Mouse (Mus musculus): Measurements from ENCODE around the gene Slc32a1. TPM values are rescaled to one million over a fixed set of nuclear protein-coding genes. Genes with fewer than 3 reads are reported as not detected.

Gene Slc32a1
- polyA plus RNA-seq (2012; rRNA removed), result 78.4 and 93.9 TPM in 2 replicates

GRCm38 (mm10) chr2:158610488-158611325 lies at the start of gene Slc32a1:
Slc32a1 (plus strand) TSS chr2:158610767.
- TF ChIP-seq CTCF (IDR thresholded peaks at IDR 0.05; ENCODE audit: borderline replicate concordance, extremely low read depth, insufficient read depth, insufficient read length) (no peak), POLR2A (IDR thresholded peaks at IDR 0.05; ENCODE audit: borderline replicate concordance, extremely low read depth, insufficient read depth, insufficient read length, poor library complexity, severe bottlenecking) (0 out of 2 replicates have a peak, but pooled peaks have one; percentile 29)
- DNase-seq (ENCODE audit: low read depth), result peak; percentile 90

- DNase-seq (ENCODE audit: low read depth), result peak; percentile 58
- TF ChIP-seq CTCF (IDR thresholded peaks at IDR 0.05; ENCODE audit: borderline replicate concordance, extremely low read depth, insufficient read depth, insufficient read length), result no peak
- no peak for TF ChIP-seq POLR2A (IDR thresholded peaks at IDR 0.05; ENCODE audit: borderline replicate concordance, extremely low read depth, insufficient read depth, insufficient read length, poor library complexity, severe bottlenecking)
Observed at GRCm38 (mm10) chr2:158560801-158561200, 49.8 kb upstream of the Slc32a1 start.

- no peak for TF ChIP-seq CTCF (IDR thresholded peaks at IDR 0.05; ENCODE audit: borderline replicate concordance, extremely low read depth, insufficient read depth, insufficient read length)
- no peak for TF ChIP-seq POLR2A (IDR thresholded peaks at IDR 0.05; ENCODE audit: borderline replicate concordance, extremely low read depth, insufficient read depth, insufficient read length, poor library complexity, severe bottlenecking)
- peak; percentile 86 for DNase-seq (ENCODE audit: low read depth)
Observed at GRCm38 (mm10) chr2:158561371-158562144, 49.0 kb upstream of the Slc32a1 start.

GRCm38 (mm10) chr2:158570421-158571081 lies 40.0 kb upstream of the Slc32a1 start:
- peak; percentile 70 for DNase-seq (ENCODE audit: low read depth)
- no peak for TF ChIP-seq CTCF (IDR thresholded peaks at IDR 0.05; ENCODE audit: borderline replicate concordance, extremely low read depth, insufficient read depth, insufficient read length)
- TF ChIP-seq POLR2A (IDR thresholded peaks at IDR 0.05; ENCODE audit: borderline replicate concordance, extremely low read depth, insufficient read depth, insufficient read length, poor library complexity, severe bottlenecking), result no peak

GRCm38 (mm10) chr2:158579979-158580378 lies 30.6 kb upstream of the Slc32a1 start:
- TF ChIP-seq CTCF (IDR thresholded peaks at IDR 0.05; ENCODE audit: borderline replicate concordance, extremely low read depth, insufficient read depth, insufficient read length) (no peak), POLR2A (IDR thresholded peaks at IDR 0.05; ENCODE audit: borderline replicate concordance, extremely low read depth, insufficient read depth, insufficient read length, poor library complexity, severe bottlenecking) (no peak)
- DNase-seq (ENCODE audit: low read depth), result peak; percentile 49

GRCm38 (mm10) chr2:158584621-158585358 lies 25.8 kb upstream of the Slc32a1 start:
- peak; percentile 38 for DNase-seq (ENCODE audit: low read depth)

GRCm38 (mm10) chr2:158588524-158589271 lies 21.9 kb upstream of the Slc32a1 start:
- TF ChIP-seq POLR2A (IDR thresholded peaks at IDR 0.05; ENCODE audit: borderline replicate concordance, extremely low read depth, insufficient read depth, insufficient read length, poor library complexity, severe bottlenecking) (no peak), CTCF (IDR thresholded peaks at IDR 0.05; ENCODE audit: borderline replicate concordance, extremely low read depth, insufficient read depth, insufficient read length) (no peak)
- DNase-seq (ENCODE audit: low read depth), result peak; percentile 92

More at GRCm38 (mm10) chr2:158584621-158585358, 25.8 kb upstream of the Slc32a1 start:
- TF ChIP-seq CTCF (IDR thresholded peaks at IDR 0.05; ENCODE audit: borderline replicate concordance, extremely low read depth, insufficient read depth, insufficient read length) (no peak), POLR2A (IDR thresholded peaks at IDR 0.05; ENCODE audit: borderline replicate concordance, extremely low read depth, insufficient read depth, insufficient read length, poor library complexity, severe bottlenecking) (no peak)

GRCm38 (mm10) chr2:158590495-158590894 lies 20.1 kb upstream of the Slc32a1 start:
- TF ChIP-seq POLR2A (IDR thresholded peaks at IDR 0.05; ENCODE audit: borderline replicate concordance, extremely low read depth, insufficient read depth, insufficient read length, poor library complexity, severe bottlenecking) (no peak), CTCF (IDR thresholded peaks at IDR 0.05; ENCODE audit: borderline replicate concordance, extremely low read depth, insufficient read depth, insufficient read length) (no peak)
- no peak for DNase-seq (ENCODE audit: low read depth)

GRCm38 (mm10) chr2:158591286-158591685 lies 19.3 kb upstream of the Slc32a1 start:
- TF ChIP-seq POLR2A (IDR thresholded peaks at IDR 0.05; ENCODE audit: borderline replicate concordance, extremely low read depth, insufficient read depth, insufficient read length, poor library complexity, severe bottlenecking) (no peak), CTCF (IDR thresholded peaks at IDR 0.05; ENCODE audit: borderline replicate concordance, extremely low read depth, insufficient read depth, insufficient read length) (no peak)
- no peak for DNase-seq (ENCODE audit: low read depth)

GRCm38 (mm10) chr2:158593371-158593770 lies 17.2 kb upstream of the Slc32a1 start:
- TF ChIP-seq POLR2A (IDR thresholded peaks at IDR 0.05; ENCODE audit: borderline replicate concordance, extremely low read depth, insufficient read depth, insufficient read length, poor library complexity, severe bottlenecking) (no peak), CTCF (IDR thresholded peaks at IDR 0.05; ENCODE audit: borderline replicate concordance, extremely low read depth, insufficient read depth, insufficient read length) (no peak)
- DNase-seq (ENCODE audit: low read depth), result no peak
